Mouse (Mus musculus): Measurements from ENCODE around the gene Slx4ip. TPM values are rescaled to one million over a fixed set of nuclear protein-coding genes. Genes with fewer than 3 reads are reported as not detected.

Slx4ip gene
- polyA plus RNA-seq, 1 experiment from 2014 or later: 7.3 TPM

GRCm38 (mm10) chr2:136938249-136938648 lies 47.2 kb downstream of the Slx4ip start:
- Histone ChIP-seq H3K4me1 (replicated peaks; ENCODE audit: control insufficient read depth, insufficient read depth, low read length) (no peaks in the 10 kb centered on the region), H3K36me3 (ENCODE audit: control insufficient read depth, insufficient read depth, low read length) (no peaks in the 10 kb centered on the region), H3K27me3 (ENCODE audit: control insufficient read depth, insufficient read depth, low read depth, low read length) (no peaks in the 10 kb centered on the region), H3K9ac (ENCODE audit: low read length) (no peak overlapping the region), H3K4me3 (ENCODE audit: low read length) (no peak overlapping the region), H3K4me2 (ENCODE audit: low read depth, low read length) (no peak overlapping the region), H3K9me3 (ENCODE audit: control insufficient read depth, low read length) (no peaks in the 10 kb centered on the region), H3K27ac (ENCODE audit: low read length) (no peak overlapping the region)
- 74% methylated on average over 1 of the region's 1 CpGs for WGBS
- ATAC-seq (ENCODE audit: low read depth): no peak

GRCm38 (mm10) chr2:136946297-136946696 lies 55.3 kb downstream of the Slx4ip start:
- H3K36me3 ChIP-seq (ENCODE audit: control insufficient read depth, insufficient read depth, low read length): no peaks in the 10 kb centered on the region
- no peak overlapping the region for H3K9ac ChIP-seq (ENCODE audit: low read length)
- no peaks in the 10 kb centered on the region for H3K27me3 ChIP-seq (ENCODE audit: control insufficient read depth, insufficient read depth, low read depth, low read length)
- no peak overlapping the region for H3K4me3 ChIP-seq (ENCODE audit: low read length)
- peak overlapping the region; percentile 16; the same call in 1 of the 2 replicates for H3K27ac ChIP-seq (ENCODE audit: low read length)
- ATAC-seq (ENCODE audit: low read depth): no peak
- WGBS: 67% methylated on average over 5 of the region's 5 CpGs
- peaks cover 22% of the 10 kb centered on the region for H3K4me1 ChIP-seq (replicated peaks; ENCODE audit: control insufficient read depth, insufficient read depth, low read length)
- no peak overlapping the region for H3K4me2 ChIP-seq (ENCODE audit: low read depth, low read length)
- H3K9me3 ChIP-seq (ENCODE audit: control insufficient read depth, low read length): no peaks in the 10 kb centered on the region

- H3K27ac ChIP-seq (ENCODE audit: low read length): 0 out of 2 replicates have a peak overlapping the region, but pooled peaks have one; percentile 4
Observed at GRCm38 (mm10) chr2:136947500-136947899, 56.5 kb downstream of the Slx4ip start.

DNA sequence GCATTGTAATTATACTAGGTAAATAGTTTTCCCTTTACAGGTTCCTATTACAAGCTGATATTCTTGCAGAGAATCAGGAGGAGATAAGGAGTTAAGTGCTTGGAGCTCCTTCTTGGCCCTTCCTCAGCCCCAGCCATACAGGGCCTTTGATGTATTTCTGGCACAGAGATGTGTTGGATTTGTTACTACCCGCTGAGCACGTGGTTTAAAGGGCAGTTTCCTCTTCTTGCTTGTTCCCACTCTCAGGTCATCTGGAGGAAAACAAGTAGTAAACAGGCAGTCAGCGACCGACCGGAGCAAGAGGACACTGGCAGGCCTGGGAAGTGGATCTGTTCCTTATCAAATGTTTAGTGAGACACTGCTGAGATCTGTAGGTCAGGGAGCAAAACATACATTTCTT lies 56.9 kb downstream of the Slx4ip start:
- no peaks in the 10 kb centered on the region for H3K9me3 ChIP-seq (ENCODE audit: control insufficient read depth, low read length)
- H3K9ac ChIP-seq (ENCODE audit: low read length): no peak overlapping the region
- H3K4me2 ChIP-seq (ENCODE audit: low read depth, low read length): no peak overlapping the region
- no peaks in the 10 kb centered on the region for H3K36me3 ChIP-seq (ENCODE audit: control insufficient read depth, insufficient read depth, low read length)
- H3K4me1 ChIP-seq (replicated peaks; ENCODE audit: control insufficient read depth, insufficient read depth, low read length): peaks cover 26% of the 10 kb centered on the region
- 14% methylated on average over 5 of the region's 5 CpGs for WGBS
- peak overlapping the region; percentile 47; the same call in 1 of the 2 replicates for H3K27ac ChIP-seq (ENCODE audit: low read length)
- no peak overlapping the region for H3K4me3 ChIP-seq (ENCODE audit: low read length)
- peak; percentile 75 for ATAC-seq (ENCODE audit: low read depth)
- no peaks in the 10 kb centered on the region for H3K27me3 ChIP-seq (ENCODE audit: control insufficient read depth, insufficient read depth, low read depth, low read length)

More at GRCm38 (mm10) chr2:136947500-136947899, 56.5 kb downstream of the Slx4ip start:
- H3K27me3 ChIP-seq (ENCODE audit: control insufficient read depth, insufficient read depth, low read depth, low read length): no peaks in the 10 kb centered on the region
- H3K36me3 ChIP-seq (ENCODE audit: control insufficient read depth, insufficient read depth, low read length): no peaks in the 10 kb centered on the region
- H3K9ac ChIP-seq (ENCODE audit: low read length): no peak overlapping the region
- H3K4me2 ChIP-seq (ENCODE audit: low read depth, low read length): no peak overlapping the region
- 45% methylated on average over 4 of the region's 4 CpGs for WGBS
- peak; percentile 68; the same call in 1 of the 2 replicates for ATAC-seq (ENCODE audit: low read depth)
- H3K4me3 ChIP-seq (ENCODE audit: low read length): no peak overlapping the region
- H3K4me1 ChIP-seq (replicated peaks; ENCODE audit: control insufficient read depth, insufficient read depth, low read length): peaks cover 26% of the 10 kb centered on the region
- H3K9me3 ChIP-seq (ENCODE audit: control insufficient read depth, low read length): no peaks in the 10 kb centered on the region

DNA sequence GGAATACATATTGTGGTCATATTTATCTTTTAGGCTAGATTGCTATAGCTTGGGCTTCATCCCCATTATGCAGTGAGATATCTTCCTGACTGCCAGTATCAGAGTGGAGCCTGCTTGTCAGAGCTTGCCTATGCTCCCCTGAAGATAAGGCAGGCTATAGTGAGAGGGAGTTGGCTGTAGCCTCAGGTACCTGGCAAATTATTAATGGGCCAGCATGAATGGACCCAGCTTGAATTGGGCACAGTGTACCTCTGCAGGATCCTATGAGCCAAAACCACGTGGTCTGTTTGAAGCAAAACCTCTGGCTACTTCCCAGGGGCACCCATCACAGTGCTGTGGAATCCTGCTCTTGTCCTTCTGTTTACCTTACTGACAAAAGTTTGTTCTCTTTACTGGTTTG lies 61.2 kb downstream of the Slx4ip start:
- no peak overlapping the region for H3K4me3 ChIP-seq (ENCODE audit: low read length)
- peaks cover 23% of the 10 kb centered on the region for H3K4me1 ChIP-seq (replicated peaks; ENCODE audit: control insufficient read depth, insufficient read depth, low read length)
- no peak overlapping the region for H3K9ac ChIP-seq (ENCODE audit: low read length)
- H3K4me2 ChIP-seq (ENCODE audit: low read depth, low read length): no peak overlapping the region
- ATAC-seq (ENCODE audit: low read depth): peak; percentile 43; the same call in 1 of the 2 replicates
- no peaks in the 10 kb centered on the region for H3K9me3 ChIP-seq (ENCODE audit: control insufficient read depth, low read length)
- no peaks in the 10 kb centered on the region for H3K36me3 ChIP-seq (ENCODE audit: control insufficient read depth, insufficient read depth, low read length)
- H3K27me3 ChIP-seq (ENCODE audit: control insufficient read depth, insufficient read depth, low read depth, low read length): no peaks in the 10 kb centered on the region
- 22% methylated on average over 1 of the region's 1 CpGs for WGBS
- H3K27ac ChIP-seq (ENCODE audit: low read length): no peak overlapping the region

DNA sequence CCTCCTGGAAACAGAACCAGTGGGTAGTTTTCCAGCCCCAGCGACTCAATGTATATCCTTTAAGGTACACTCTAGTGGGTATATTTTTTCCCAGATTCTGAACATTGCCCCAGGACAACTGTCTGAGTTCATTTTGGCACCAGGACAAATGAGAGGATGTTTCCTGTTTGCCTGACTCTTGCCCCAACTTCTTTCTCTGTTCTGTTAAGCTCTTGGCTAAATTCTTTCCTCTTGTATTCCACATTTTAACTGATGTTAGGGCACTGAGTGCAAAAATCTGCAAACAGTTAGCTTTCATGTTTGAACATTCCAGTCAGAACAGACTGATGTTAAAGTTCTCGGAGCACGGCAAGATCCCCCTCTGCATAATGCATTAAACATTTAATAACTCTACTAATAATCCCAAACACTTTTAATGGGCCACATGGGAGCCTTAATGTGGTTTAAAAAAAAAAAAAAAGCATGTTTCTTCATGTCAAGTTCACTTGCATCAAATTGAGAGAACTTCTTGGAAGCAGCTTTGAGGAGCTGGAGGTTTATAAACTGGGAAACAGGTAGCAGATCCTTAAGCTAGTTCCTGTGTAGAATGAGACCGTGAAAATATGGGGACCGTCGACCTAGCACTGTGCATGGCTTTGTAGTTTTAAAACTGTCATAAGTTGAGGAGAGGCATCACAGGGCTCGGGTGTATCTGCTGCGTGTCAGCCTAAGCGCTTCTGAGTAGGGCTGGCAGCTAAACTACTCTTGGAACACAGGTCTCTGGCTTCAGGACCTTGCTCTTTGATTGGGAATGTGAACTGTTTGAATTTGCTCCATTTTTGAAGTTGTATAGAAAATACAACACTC lies 64.9 kb downstream of the Slx4ip start:
- H3K4me2 ChIP-seq (ENCODE audit: low read depth, low read length): no peak overlapping the region
- no peak overlapping the region for H3K27ac ChIP-seq (ENCODE audit: low read length)
- H3K27me3 ChIP-seq (ENCODE audit: control insufficient read depth, insufficient read depth, low read depth, low read length): no peaks in the 10 kb centered on the region
- no peaks in the 10 kb centered on the region for H3K9me3 ChIP-seq (ENCODE audit: control insufficient read depth, low read length)
- H3K4me3 ChIP-seq (ENCODE audit: low read length): no peak overlapping the region
- H3K9ac ChIP-seq (ENCODE audit: low read length): no peak overlapping the region
- 58% methylated on average over 9 of the region's 9 CpGs for WGBS
- no peaks in the 10 kb centered on the region for H3K36me3 ChIP-seq (ENCODE audit: control insufficient read depth, insufficient read depth, low read length)
- peaks cover 16% of the 10 kb centered on the region for H3K4me1 ChIP-seq (replicated peaks; ENCODE audit: control insufficient read depth, insufficient read depth, low read length)
- no peak for ATAC-seq (ENCODE audit: low read depth)

- Histone ChIP-seq H3K27ac (ENCODE audit: low read length) (no peak overlapping the region), H3K4me3 (ENCODE audit: low read length) (no peak overlapping the region), H3K36me3 (ENCODE audit: control insufficient read depth, insufficient read depth, low read length) (no peaks in the 10 kb centered on the region), H3K27me3 (ENCODE audit: control insufficient read depth, insufficient read depth, low read depth, low read length) (no peaks in the 10 kb centered on the region), H3K9ac (ENCODE audit: low read length) (no peak overlapping the region), H3K4me2 (ENCODE audit: low read depth, low read length) (no peak overlapping the region), H3K9me3 (ENCODE audit: control insufficient read depth, low read length) (no peaks in the 10 kb centered on the region), H3K4me1 (replicated peaks; ENCODE audit: control insufficient read depth, insufficient read depth, low read length) (peaks cover 12% of the 10 kb centered on the region)
- ATAC-seq (ENCODE audit: low read depth): no peak
- 90% methylated on average over 3 of the region's 3 CpGs for WGBS
Observed at GRCm38 (mm10) chr2:136958697-136959096, 67.7 kb downstream of the Slx4ip start.

GRCm38 (mm10) chr2:136975774-136976173 lies 84.8 kb downstream of the Slx4ip start:
- Histone ChIP-seq H3K4me1 (replicated peaks; ENCODE audit: control insufficient read depth, insufficient read depth, low read length) (no peaks in the 10 kb centered on the region), H3K4me3 (ENCODE audit: low read length) (no peak overlapping the region), H3K36me3 (ENCODE audit: control insufficient read depth, insufficient read depth, low read length) (no peaks in the 10 kb centered on the region), H3K4me2 (ENCODE audit: low read depth, low read length) (no peak overlapping the region), H3K27me3 (ENCODE audit: control insufficient read depth, insufficient read depth, low read depth, low read length) (no peaks in the 10 kb centered on the region), H3K9me3 (ENCODE audit: control insufficient read depth, low read length) (no peaks in the 10 kb centered on the region), H3K27ac (ENCODE audit: low read length) (no peak overlapping the region), H3K9ac (ENCODE audit: low read length) (no peak overlapping the region)
- 70% methylated on average over 1 of the region's 1 CpGs for WGBS
- ATAC-seq (ENCODE audit: low read depth): no peak

DNA sequence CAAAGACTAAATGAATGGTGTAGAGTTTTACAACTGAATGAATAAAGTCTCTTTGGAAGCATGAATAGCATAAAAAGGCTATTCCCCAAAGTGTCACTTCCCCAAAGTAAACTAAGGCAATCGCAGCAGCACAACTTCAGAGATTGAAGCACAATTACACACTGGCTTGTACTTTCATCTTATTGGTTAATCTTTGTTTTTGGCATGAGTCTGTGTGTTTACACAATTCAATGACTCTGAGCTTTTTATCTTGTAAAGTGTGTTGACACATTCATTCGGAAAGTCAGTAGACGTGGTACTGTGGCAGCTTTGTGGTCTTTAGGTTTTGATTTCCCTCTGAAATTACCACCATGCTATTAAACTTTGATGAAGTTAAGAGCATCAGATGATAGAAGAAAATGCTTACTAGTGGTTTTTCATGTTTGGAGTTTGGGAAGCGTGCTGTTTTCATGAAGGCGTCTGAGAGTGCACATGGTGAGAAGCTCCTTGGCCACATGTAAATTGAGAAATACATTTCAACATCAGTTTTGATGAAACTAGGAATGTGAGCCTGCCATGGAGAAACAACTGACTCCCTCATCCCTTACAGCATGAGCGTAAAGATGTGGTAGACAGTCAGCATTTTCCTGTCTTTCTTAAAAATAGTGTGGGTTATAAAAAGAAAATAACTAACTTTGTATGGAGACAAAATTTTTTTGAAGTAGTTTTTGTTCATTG lies 88.2 kb downstream of the Slx4ip start:
- no peak overlapping the region for H3K9ac ChIP-seq (ENCODE audit: low read length)
- H3K4me1 ChIP-seq (replicated peaks; ENCODE audit: control insufficient read depth, insufficient read depth, low read length): no peaks in the 10 kb centered on the region
- H3K36me3 ChIP-seq (ENCODE audit: control insufficient read depth, insufficient read depth, low read length): no peaks in the 10 kb centered on the region
- no peak overlapping the region for H3K27ac ChIP-seq (ENCODE audit: low read length)
- no peaks in the 10 kb centered on the region for H3K27me3 ChIP-seq (ENCODE audit: control insufficient read depth, insufficient read depth, low read depth, low read length)
- H3K4me2 ChIP-seq (ENCODE audit: low read depth, low read length): no peak overlapping the region
- no peak overlapping the region for H3K4me3 ChIP-seq (ENCODE audit: low read length)
- ATAC-seq (ENCODE audit: low read depth): no peak
- WGBS: 64% methylated on average over 6 of the region's 6 CpGs
- no peaks in the 10 kb centered on the region for H3K9me3 ChIP-seq (ENCODE audit: control insufficient read depth, low read length)
